Mouse (Mus musculus): ENCODE data around the gene Tkfc.

- no peak for TF ChIP-seq NANOG (IDR thresholded peaks at IDR 0.05; ENCODE audit: borderline replicate concordance, low read length)
- no peak for TF ChIP-seq CTCF (conservative IDR thresholded peaks at IDR 0.05; ENCODE audit: low read length)
- TF ChIP-seq POU5F1 (IDR thresholded peaks at IDR 0.05; ENCODE audit: borderline replicate concordance, low read length): no peak
Measured at GRCm38 (mm10) chr19:10634106-10634871, 28.8 kb upstream of the Tkfc start, which contains the start of gene Vwce.
